Mouse (Mus musculus): ENCODE data around the gene Krtap5-2.
"Not testable (repeated sequence)": the region's sequence is repeated elsewhere in the genome, so short reads cannot be mapped to it uniquely, and the experiment has no call there.

The Krtap5-2 gene

DNA sequence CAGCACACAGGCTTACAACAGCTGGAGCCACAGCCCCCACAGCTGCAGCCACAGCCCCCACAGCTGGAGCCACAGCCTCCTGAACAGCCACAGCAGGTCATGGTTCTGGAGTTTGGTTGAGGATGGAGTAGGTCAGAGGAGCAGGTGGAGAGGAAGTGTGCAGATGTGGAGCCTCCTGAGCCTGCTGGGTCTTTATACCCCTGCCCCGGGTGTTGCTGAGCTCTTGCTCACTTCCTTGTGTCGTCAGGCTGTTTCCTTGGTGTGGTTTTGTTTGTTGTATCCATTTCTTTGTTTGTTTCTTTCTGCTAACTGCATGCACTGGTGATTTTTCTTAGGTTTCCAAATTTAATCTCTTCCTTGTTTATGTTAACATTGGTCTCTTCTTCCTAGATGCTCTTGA is 39.9 kb downstream of the Krtap5-2 start, which contains the start of gene Gm39115:
TSS of gene Gm39115 (minus strand) at position 101 of the 400 bp plus-strand sequence.
- not testable (repeated sequence) for DNase-seq

DNA sequence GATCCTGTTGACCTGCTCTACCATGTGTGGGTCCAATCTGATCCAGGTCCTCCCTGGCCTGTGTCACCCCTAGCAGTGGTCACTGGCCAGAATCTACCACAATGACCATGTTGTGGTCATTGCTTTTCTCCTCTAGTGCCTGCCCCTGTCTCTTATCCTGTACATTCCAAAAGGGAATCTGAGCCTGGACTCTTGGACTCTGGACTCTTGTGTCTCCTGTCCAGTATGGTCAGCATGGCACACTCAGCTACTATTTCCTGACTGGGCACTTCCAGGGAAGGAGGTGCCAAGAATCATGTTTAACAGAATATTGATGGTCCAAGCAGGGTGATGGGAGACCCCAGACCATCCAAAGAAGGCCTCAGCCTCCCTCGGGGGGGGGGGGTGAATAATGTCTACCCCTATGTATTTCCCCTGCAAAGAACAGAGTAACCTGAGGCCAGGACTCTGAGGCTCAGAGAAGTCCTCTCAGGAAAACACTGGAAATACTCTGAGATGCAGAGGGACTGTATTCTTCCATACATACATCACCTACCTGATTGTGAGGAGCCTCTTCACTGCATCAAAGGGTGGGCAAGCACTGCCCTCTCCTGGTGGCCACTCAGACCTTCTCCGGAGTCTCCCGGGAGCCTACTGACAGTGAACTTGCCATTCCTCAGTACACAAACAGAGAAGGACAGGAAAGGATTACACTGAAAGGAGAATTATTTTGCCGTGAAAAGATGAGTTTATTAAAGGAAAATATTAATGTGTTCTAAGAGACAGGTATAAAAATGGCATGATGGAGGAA is 41.4 kb downstream of the Krtap5-2 start:
- no peak for DNase-seq

DNA sequence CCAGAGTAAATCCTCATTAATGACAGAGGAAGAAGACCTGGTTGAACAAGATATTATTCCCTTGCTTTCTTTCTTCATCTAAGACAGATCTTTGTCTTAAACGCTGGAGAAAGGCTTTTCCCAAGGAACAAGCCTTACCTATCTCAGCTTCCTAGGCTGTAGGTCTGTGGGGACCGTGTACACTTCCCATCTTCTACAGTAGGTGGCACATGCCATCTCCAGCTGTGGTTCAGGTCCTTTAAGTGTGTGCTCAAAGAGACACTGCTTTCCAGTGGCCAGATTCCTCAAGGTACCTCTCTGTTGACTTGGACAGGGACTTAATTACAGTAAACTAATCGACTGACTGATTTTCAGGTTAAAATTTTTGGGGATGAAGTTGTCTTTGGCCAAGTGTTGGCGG is 47.0 kb downstream of the Krtap5-2 start:
- no peak for DNase-seq

All from thymus, postnatal 14 days (tissue).